Mouse (Mus musculus): ENCODE measurements around the gene Gm26602. TPM values are rescaled to one million over a fixed set of nuclear protein-coding genes. Genes with fewer than 3 reads are reported as not detected.
"Not testable (repeated sequence)": the region's sequence is repeated elsewhere in the genome, so short reads cannot be mapped to it uniquely, and the experiment has no call there.

The Gm26602 gene
- polyA plus RNA-seq, 1 experiment from 2014 or later, result 1.4 TPM

DNA sequence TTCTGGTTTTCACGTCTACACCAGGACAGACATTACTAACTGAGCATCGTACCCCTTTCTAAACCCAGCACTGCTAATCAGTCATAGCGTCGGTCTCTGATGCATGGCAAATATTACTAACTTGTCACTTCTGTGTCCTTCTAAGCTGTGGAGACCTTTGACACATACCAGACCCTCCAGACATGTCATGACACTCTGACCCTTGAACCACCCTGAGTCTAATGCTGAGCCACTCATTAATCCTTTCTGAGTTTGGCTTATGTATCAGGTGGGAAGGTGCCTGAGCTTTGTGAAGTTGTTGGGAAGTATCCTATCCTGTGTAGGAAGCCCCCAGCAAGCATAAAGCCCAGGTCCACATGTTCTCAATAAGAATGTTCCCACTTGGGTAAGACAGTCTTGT, 39.2 kb downstream of the Gm26602 start:
- Histone ChIP-seq H3K36me3 (peaks cover 74% of the 10 kb centered on the region), H3K9me3 (no peaks in the 10 kb centered on the region), H3K4me1 (peaks cover 48% of the 10 kb centered on the region), H3K27me3 (ENCODE audit: insufficient read depth, poor library complexity, severe bottlenecking) (no peaks in the 10 kb centered on the region), H3K4me3 (no peak overlapping the region), H3K27ac (no peak overlapping the region)
- WGBS, result 72% methylated on average over 4 of the region's 4 CpGs
- DNase-seq (ENCODE audit: low spot score), result no peak

GRCm38 (mm10) chr10:79950661-79951060, 40.0 kb downstream of the Gm26602 start:
- Histone ChIP-seq H3K27ac (no peak overlapping the region), H3K4me1 (peaks cover 42% of the 10 kb centered on the region), H3K4me3 (no peak overlapping the region), H3K9me3 (no peaks in the 10 kb centered on the region), H3K27me3 (ENCODE audit: insufficient read depth, poor library complexity, severe bottlenecking) (no peaks in the 10 kb centered on the region), H3K36me3 (peaks cover 69% of the 10 kb centered on the region)
- WGBS, result 83% methylated on average over 18 of the region's 18 CpGs
- DNase-seq (ENCODE audit: low spot score), result no peak

DNA sequence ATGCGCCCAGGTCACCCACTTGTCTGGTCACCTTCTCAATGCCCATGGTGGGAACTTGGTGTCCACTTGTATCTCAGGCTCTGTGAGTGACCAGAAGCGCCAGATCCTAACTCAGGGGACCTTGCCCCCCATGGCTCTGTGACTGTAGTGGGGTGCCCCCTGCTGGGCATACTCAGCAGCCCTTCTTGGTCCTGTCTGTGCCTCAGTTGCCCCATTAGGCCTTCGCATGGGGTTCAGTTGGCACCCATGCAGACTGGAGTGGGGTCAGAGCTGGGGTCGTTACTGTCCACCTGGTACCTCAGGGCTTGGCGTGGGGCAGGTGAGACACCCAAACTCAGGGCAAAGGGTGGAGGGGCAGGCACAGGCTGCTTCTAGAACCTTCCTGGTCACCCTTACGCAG, 43.3 kb downstream of the Gm26602 start:
- Histone ChIP-seq H3K4me3 (no peak overlapping the region), H3K27me3 (ENCODE audit: insufficient read depth, poor library complexity, severe bottlenecking) (no peaks in the 10 kb centered on the region), H3K27ac (0 out of 2 replicates have a peak overlapping the region, but pooled peaks have one; percentile 16), H3K36me3 (peaks cover 45% of the 10 kb centered on the region), H3K9me3 (no peaks in the 10 kb centered on the region), H3K4me1 (peaks cover 30% of the 10 kb centered on the region)
- WGBS, result 84% methylated on average over 6 of the region's 6 CpGs
- DNase-seq (ENCODE audit: low spot score), result no peak

DNA sequence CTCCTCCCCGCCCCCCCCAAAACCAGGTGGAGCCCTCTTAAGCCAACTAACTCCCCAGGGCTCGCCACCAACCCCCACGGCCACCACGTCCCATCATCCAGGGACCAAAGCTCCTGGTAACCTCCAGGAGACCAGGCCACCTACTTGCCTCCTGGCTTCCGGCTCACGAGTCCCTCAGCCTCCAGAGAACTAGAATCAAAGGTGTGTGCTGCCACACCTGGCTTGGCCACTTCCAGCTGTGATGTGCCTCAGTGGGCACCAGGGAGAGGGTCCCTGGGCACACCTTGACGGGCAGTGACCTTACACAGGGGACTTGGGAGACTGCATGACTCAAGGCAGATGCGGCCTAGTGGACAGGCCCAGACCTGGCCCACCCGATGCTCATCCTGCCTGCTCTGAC, 45.0 kb downstream of the Gm26602 start:
- Histone ChIP-seq H3K36me3 (peaks cover 28% of the 10 kb centered on the region), H3K9me3 (no peaks in the 10 kb centered on the region), H3K4me3 (no peak overlapping the region), H3K27ac (peak overlapping the region; percentile 24; the same call in 1 of the 2 replicates), H3K27me3 (ENCODE audit: insufficient read depth, poor library complexity, severe bottlenecking) (no peaks in the 10 kb centered on the region), H3K4me1 (peaks cover 26% of the 10 kb centered on the region)
- DNase-seq (ENCODE audit: low spot score), result no peak
- WGBS, result 66% methylated on average over 9 of the region's 9 CpGs

DNA sequence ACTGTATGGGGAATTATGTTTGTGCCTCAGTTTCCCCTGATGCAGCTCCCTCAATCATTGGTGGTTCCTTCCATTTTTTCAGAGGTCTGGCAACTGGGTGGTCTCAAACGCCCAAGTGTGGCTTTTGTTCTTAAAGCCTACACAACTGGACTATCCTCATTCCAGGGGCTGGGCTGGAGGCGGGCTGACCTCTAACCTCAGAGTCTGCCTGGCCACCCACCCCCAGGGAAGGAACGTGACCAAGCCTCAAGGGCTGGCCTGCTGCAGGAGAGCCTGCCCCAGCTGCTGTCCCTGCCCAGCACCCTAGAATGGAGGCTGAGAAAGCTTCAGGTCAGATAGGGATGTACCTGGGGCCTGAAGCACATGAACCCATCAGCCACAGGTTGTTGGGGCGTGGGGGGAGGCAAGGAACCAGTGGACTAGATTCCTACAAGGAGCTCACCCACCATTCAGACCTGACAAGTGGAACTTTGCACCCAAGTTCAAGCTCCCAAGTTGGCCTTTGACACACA, 46.0 kb downstream of the Gm26602 start:
- Histone ChIP-seq H3K4me3 (no peak overlapping the region), H3K36me3 (peaks cover 24% of the 10 kb centered on the region), H3K4me1 (peaks cover 33% of the 10 kb centered on the region), H3K9me3 (no peaks in the 10 kb centered on the region), H3K27me3 (ENCODE audit: insufficient read depth, poor library complexity, severe bottlenecking) (no peaks in the 10 kb centered on the region), H3K27ac (peak overlapping the region; percentile 53)
- WGBS, result 43% methylated on average over 4 of the region's 4 CpGs
- no peak for DNase-seq (ENCODE audit: low spot score)

- Histone ChIP-seq H3K4me1 (peaks cover 33% of the 10 kb centered on the region), H3K27ac (peak overlapping the region; percentile 54; the same call in 1 of the 2 replicates), H3K27me3 (ENCODE audit: insufficient read depth, poor library complexity, severe bottlenecking) (no peaks in the 10 kb centered on the region), H3K9me3 (no peaks in the 10 kb centered on the region), H3K4me3 (peak overlapping the region; percentile 25), H3K36me3 (peaks cover 28% of the 10 kb centered on the region)
- peak; percentile 94 for DNase-seq (ENCODE audit: low spot score)
- 17% methylated on average over 21 of the region's 21 CpGs for WGBS
These were observed 47.6 kb downstream of the Gm26602 start for GRCm38 (mm10) chr10:79958140-79958816.

DNA sequence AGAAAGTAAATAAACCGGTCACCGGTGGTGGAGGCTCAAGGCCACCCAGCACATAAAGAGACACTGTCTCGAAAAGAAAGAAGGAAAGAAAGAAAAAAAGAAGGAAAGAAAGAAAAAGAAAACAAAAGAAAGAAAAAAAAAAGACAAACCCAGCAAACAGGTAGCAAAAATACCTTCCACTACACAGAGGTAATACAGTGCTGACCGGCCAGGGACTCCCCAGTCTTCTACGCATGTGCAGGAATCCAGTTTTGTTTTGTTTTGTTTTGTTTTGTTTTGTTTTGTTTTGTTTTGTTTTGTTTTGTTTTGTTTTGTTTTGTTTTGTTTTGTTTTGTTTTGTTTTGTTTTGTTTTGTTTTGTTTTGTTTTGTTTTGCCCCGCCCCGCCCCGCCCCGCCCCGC, 48.8 kb downstream of the Gm26602 start:
- Histone ChIP-seq H3K4me3 (peak overlapping the region; percentile 96), H3K4me1 (peaks cover 34% of the 10 kb centered on the region), H3K36me3 (peaks cover 32% of the 10 kb centered on the region)
- H3K27me3 ChIP-seq (ENCODE audit: insufficient read depth, poor library complexity, severe bottlenecking); H3K9me3 ChIP-seq; DNase-seq (ENCODE audit: low spot score); H3K27ac ChIP-seq: not testable (repeated sequence)
- WGBS, result 46% methylated on average over 8 of the region's 10 CpGs

- Histone ChIP-seq H3K4me1 (peaks cover 36% of the 10 kb centered on the region), H3K36me3 (peaks cover 38% of the 10 kb centered on the region), H3K4me3 (peak within 1 kb of the TSS; percentile 96), H3K27me3 (ENCODE audit: insufficient read depth, poor library complexity, severe bottlenecking) (no peaks in the 10 kb centered on the region), H3K27ac (peak within 1 kb of the TSS; percentile 91), H3K9me3 (no peaks in the 10 kb centered on the region)
- WGBS, result under 1% methylated on average over 61 of the region's 61 CpGs
- DNase-seq (ENCODE audit: low spot score), result peak; percentile 100
These were observed 49.4 kb downstream of the Gm26602 start, which contains the start of gene Wdr18 for GRCm38 (mm10) chr10:79959847-79960601. Wdr18 (plus strand) TSS chr10:79960152.

Small RNAs within 50 kb of the gene (microRNA-seq; reads per million reads assigned to microRNA genes)
- not detected for gene Mir6910

Other genes with a start within 250 kb of the Gm26602 start
- gene Madcam1, start 246.3 kb upstream of the Gm26602 start, polyA plus RNA-seq (2016; fragmentation: Nextera tagmentation; extraction: Ambion mirVana), result 0.38 and 1.3 TPM in 2 replicates
- 52.3 and 59.4 TPM in 2 replicates for gene Tpgs1, start 241.5 kb upstream of the Gm26602 start, polyA plus RNA-seq (2016; fragmentation: Nextera tagmentation; extraction: Ambion mirVana)
- gene Cdc34, start 228.7 kb upstream of the Gm26602 start, polyA plus RNA-seq (2016; fragmentation: Nextera tagmentation; extraction: Ambion mirVana), result 188 and 215 TPM in 2 replicates
- 0.46 and 0.54 TPM in 2 replicates for gene Gzmm, start 221.8 kb upstream of the Gm26602 start, polyA plus RNA-seq (2016; fragmentation: Nextera tagmentation; extraction: Ambion mirVana)
- 1,251 and 1,319 TPM in 2 replicates for gene Bsg, start 206.4 kb upstream of the Gm26602 start, polyA plus RNA-seq (2016; fragmentation: Nextera tagmentation; extraction: Ambion mirVana)
- gene Hcn2, start 194.2 kb upstream of the Gm26602 start, polyA plus RNA-seq (2016; fragmentation: Nextera tagmentation; extraction: Ambion mirVana), result not detected in 2 replicates
- 39.8 and 42.5 TPM in 2 replicates for gene Polrmt, start 164.3 kb upstream of the Gm26602 start, polyA plus RNA-seq (2016; fragmentation: Nextera tagmentation; extraction: Ambion mirVana)
- 0.11 and 0.16 TPM in 2 replicates for gene Fgf22, start 155.8 kb upstream of the Gm26602 start, polyA plus RNA-seq (2016; fragmentation: Nextera tagmentation; extraction: Ambion mirVana)
- gene Rnf126, start 143.9 kb upstream of the Gm26602 start, polyA plus RNA-seq (2016; fragmentation: Nextera tagmentation; extraction: Ambion mirVana), result 84.4 and 113 TPM in 2 replicates
- gene Fstl3, start 133.6 kb upstream of the Gm26602 start, polyA plus RNA-seq (2016; fragmentation: Nextera tagmentation; extraction: Ambion mirVana), result 7.9 and 8.0 TPM in 2 replicates
- gene Prss57, start 119.9 kb upstream of the Gm26602 start, polyA plus RNA-seq (2016; fragmentation: Nextera tagmentation; extraction: Ambion mirVana), result not detected in 2 replicates
- gene Palm, start 117.3 kb upstream of the Gm26602 start, polyA plus RNA-seq (2016; fragmentation: Nextera tagmentation; extraction: Ambion mirVana), result 80.7 and 83.1 TPM in 2 replicates
- gene Misp, start 89.9 kb upstream of the Gm26602 start, polyA plus RNA-seq (2016; fragmentation: Nextera tagmentation; extraction: Ambion mirVana), result 0.21 and 0.82 TPM in 2 replicates
- 174 and 264 TPM in 2 replicates for gene Ptbp1, start 56.4 kb upstream of the Gm26602 start, polyA plus RNA-seq (2016; fragmentation: Nextera tagmentation; extraction: Ambion mirVana)
- gene Prtn3, start 36.4 kb upstream of the Gm26602 start, polyA plus RNA-seq (2016; fragmentation: Nextera tagmentation; extraction: Ambion mirVana), result 2.4 and 7.8 TPM in 2 replicates
- gene Plppr3, start 36.2 kb upstream of the Gm26602 start, polyA plus RNA-seq (2016; fragmentation: Nextera tagmentation; extraction: Ambion mirVana), result 16.2 and 36.9 TPM in 2 replicates
- gene Elane, start 24.6 kb upstream of the Gm26602 start, polyA plus RNA-seq (2016; fragmentation: Nextera tagmentation; extraction: Ambion mirVana), result 0.14 and 0.15 TPM in 2 replicates
- gene Cfd, start 20.0 kb upstream of the Gm26602 start, polyA plus RNA-seq (2016; fragmentation: Nextera tagmentation; extraction: Ambion mirVana), result not detected in 2 replicates
- gene Med16, start 1.9 kb upstream of the Gm26602 start, polyA plus RNA-seq (2016; fragmentation: Nextera tagmentation; extraction: Ambion mirVana), result 51.9 and 54.4 TPM in 2 replicates
- 0.31 and 0.33 TPM in 2 replicates for gene Kiss1r, start 6.1 kb downstream of the Gm26602 start, polyA plus RNA-seq (2016; fragmentation: Nextera tagmentation; extraction: Ambion mirVana)
- 88.7 and 96.0 TPM in 2 replicates for gene R3hdm4, start 10.4 kb downstream of the Gm26602 start, polyA plus RNA-seq (2016; fragmentation: Nextera tagmentation; extraction: Ambion mirVana)
- gene Arid3a, start 16.2 kb downstream of the Gm26602 start, polyA plus RNA-seq (2016; fragmentation: Nextera tagmentation; extraction: Ambion mirVana), result 12.5 and 16.4 TPM in 2 replicates
- 127 and 155 TPM in 2 replicates for gene Wdr18, start 49.3 kb downstream of the Gm26602 start, polyA plus RNA-seq (2016; fragmentation: Nextera tagmentation; extraction: Ambion mirVana)
- 0.30 and 0.34 TPM in 2 replicates for gene Grin3b, start 59.9 kb downstream of the Gm26602 start, polyA plus RNA-seq (2016; fragmentation: Nextera tagmentation; extraction: Ambion mirVana)
- gene Tmem259, start 73.5 kb downstream of the Gm26602 start, polyA plus RNA-seq (2016; fragmentation: Nextera tagmentation; extraction: Ambion mirVana), result 12.7 and 16.4 TPM in 2 replicates
- 408 and 456 TPM in 2 replicates for gene Cnn2, start 77.7 kb downstream of the Gm26602 start, polyA plus RNA-seq (2016; fragmentation: Nextera tagmentation; extraction: Ambion mirVana)
- gene Abca7, start 85.6 kb downstream of the Gm26602 start, polyA plus RNA-seq (2016; fragmentation: Nextera tagmentation; extraction: Ambion mirVana), result 2.8 and 4.1 TPM in 2 replicates
- gene Arhgap45, start 105.8 kb downstream of the Gm26602 start, polyA plus RNA-seq (2016; fragmentation: Nextera tagmentation; extraction: Ambion mirVana), result 12.0 and 16.7 TPM in 2 replicates
- gene Polr2e, start 128.9 kb downstream of the Gm26602 start, polyA plus RNA-seq (2016; fragmentation: Nextera tagmentation; extraction: Ambion mirVana), result 181 and 233 TPM in 2 replicates
- gene Gpx4, start 136.3 kb downstream of the Gm26602 start, polyA plus RNA-seq (2016; fragmentation: Nextera tagmentation; extraction: Ambion mirVana), result 767 and 797 TPM in 2 replicates
- gene Sbno2, start 194.7 kb downstream of the Gm26602 start, polyA plus RNA-seq (2016; fragmentation: Nextera tagmentation; extraction: Ambion mirVana), result 14.8 and 15.6 TPM in 2 replicates
- gene Stk11, start 204.9 kb downstream of the Gm26602 start, polyA plus RNA-seq (2016; fragmentation: Nextera tagmentation; extraction: Ambion mirVana), result 12.4 and 17.8 TPM in 2 replicates
- gene Atp5d, start 227.8 kb downstream of the Gm26602 start, polyA plus RNA-seq (2016; fragmentation: Nextera tagmentation; extraction: Ambion mirVana), result 689 and 872 TPM in 2 replicates
- 2.0 and 4.0 TPM in 2 replicates for gene Cbarp, start 230.0 kb downstream of the Gm26602 start, polyA plus RNA-seq (2016; fragmentation: Nextera tagmentation; extraction: Ambion mirVana)
- 16.1 and 24.4 TPM in 2 replicates for gene Midn, start 237.4 kb downstream of the Gm26602 start, polyA plus RNA-seq (2016; fragmentation: Nextera tagmentation; extraction: Ambion mirVana)

Data from heart, embryonic 10.5 days (tissue).